Mouse (Mus musculus) intestine, embryonic 14.5 days (tissue): ENCODE results near the gene Psmd14. TPM values are rescaled to one million over a fixed set of nuclear protein-coding genes. Genes with fewer than 3 reads are reported as not detected.

ENCODE experiments used
- ATAC-seq: fragments of 200-750 bp; cut with Nextera tagmentation; replicated peaks from 2 replicates; pipeline ENCODE4 v1.8.0; 2017; ENCODE audit warnings: low read depth, moderate number of reproducible peaks, moderate TSS enrichment, moderate library complexity; ENCODE audit not compliant: low FRiP score, low TSS enrichment
- DNase-seq: peaks from one replicate; pipeline ENCODE4 v3.0.0-alpha.2; 2018; ENCODE audit warnings: low spot score
- H3K27ac ChIP-seq: fragments of 300-500 bp; sonication (generic); 2 replicates; pipeline ENCODE4 v1.5.1; 2014; ENCODE audit warnings: low read depth, mild to moderate bottlenecking, control low read depth
- H3K27me3 ChIP-seq: fragments of 300-500 bp; sonication (generic); replicated peaks from 2 replicates; pipeline ENCODE4 v1.6.1; 2014; ENCODE audit warnings: low read length, control low read depth; ENCODE audit not compliant: control insufficient read depth, insufficient read depth
- H3K36me3 ChIP-seq: fragments of 300-500 bp; sonication (generic); 2 replicates; pipeline ENCODE4 v1.6.1; 2014; ENCODE audit warnings: low read length, control low read depth; ENCODE audit not compliant: control insufficient read depth, insufficient read depth
- H3K4me1 ChIP-seq: fragments of 300-500 bp; sonication (generic); replicated peaks from 2 replicates; pipeline ENCODE4 v1.6.1; 2014; ENCODE audit warnings: low read length, control low read depth, mixed read lengths; ENCODE audit not compliant: control insufficient read depth, insufficient read depth
- H3K4me2 ChIP-seq: fragments of 300-500 bp; sonication (generic); 2 replicates; pipeline ENCODE4 v1.6.1; 2014; ENCODE audit warnings: low read length
- H3K4me3 ChIP-seq: fragments of 300-500 bp; sonication (generic); 2 replicates; pipeline ENCODE4 v1.5.1; 2014; ENCODE audit warnings: low read depth, low read length, control low read depth, mixed read lengths
- H3K9ac ChIP-seq: fragments of 300-500 bp; sonication (generic); 2 replicates; pipeline ENCODE4 v1.6.1; 2014; ENCODE audit warnings: mild to moderate bottlenecking, low read length
- H3K9me3 ChIP-seq: fragments of 300-500 bp; sonication (generic); 2 replicates; pipeline ENCODE4 v1.6.1; 2016; ENCODE audit warnings: low read length, control low read depth; ENCODE audit not compliant: control insufficient read depth
- WGBS: fragments of 180-500 bp; shearing (Covaris S2); extraction: QIAGEN DNeasy Blood & Tissue Kit; methylation state at CpG from one replicate; pipeline ENCODE4 v1.1.7; 2014; 5-methylcytosine and 5-hydroxymethylcytosine counted together
- polyA plus RNA-seq: library from polyadenylated mRNA; unstranded; fragments of >200 nt; fragmentation: Nextera tagmentation; extraction: Ambion mirVana; gene quantifications from 2 replicates; pipeline ENCODE4 v1.2.1, GENCODE M21; 2014

The Psmd14 gene
- polyA plus RNA-seq, 1 experiment from 2014 or later = 193 TPM

DNA sequence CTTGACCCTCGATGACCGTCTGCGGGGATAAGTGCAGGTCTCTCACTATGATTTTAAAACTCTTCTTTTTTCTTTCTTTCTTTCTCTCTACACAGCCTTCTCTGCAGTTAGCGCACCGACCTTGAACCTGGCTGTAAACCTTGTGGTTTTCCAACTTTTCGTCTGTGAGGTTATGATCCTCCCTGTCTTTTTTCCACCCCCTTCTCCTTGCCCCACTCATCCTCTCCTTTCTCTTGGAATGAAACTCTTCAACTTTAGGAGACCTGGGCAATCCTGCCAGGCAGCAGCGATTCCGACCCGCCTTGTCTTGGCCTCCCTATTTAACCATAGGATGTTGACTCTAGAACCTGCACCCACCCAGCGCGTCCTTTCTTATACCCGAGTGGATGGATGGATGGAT lies 101.0 kb downstream of the Psmd14 start:
- H3K27ac ChIP-seq = no peak overlapping the region
- WGBS = 5% methylated on average over 12 of the region's 12 CpGs
- peaks cover 93% of the 10 kb centered on the region for H3K27me3 ChIP-seq
- no peak overlapping the region for H3K9ac ChIP-seq
- H3K36me3 ChIP-seq = no peaks in the 10 kb centered on the region
- peak overlapping the region; percentile 87 for H3K4me2 ChIP-seq
- ATAC-seq = no peak
- DNase-seq = no peak
- 0 out of 2 replicates have a peak, but pooled peaks cover 7% of the 10 kb centered on the region for H3K4me1 ChIP-seq
- no peaks in the 10 kb centered on the region for H3K9me3 ChIP-seq
- peak overlapping the region; percentile 49 for H3K4me3 ChIP-seq

DNA sequence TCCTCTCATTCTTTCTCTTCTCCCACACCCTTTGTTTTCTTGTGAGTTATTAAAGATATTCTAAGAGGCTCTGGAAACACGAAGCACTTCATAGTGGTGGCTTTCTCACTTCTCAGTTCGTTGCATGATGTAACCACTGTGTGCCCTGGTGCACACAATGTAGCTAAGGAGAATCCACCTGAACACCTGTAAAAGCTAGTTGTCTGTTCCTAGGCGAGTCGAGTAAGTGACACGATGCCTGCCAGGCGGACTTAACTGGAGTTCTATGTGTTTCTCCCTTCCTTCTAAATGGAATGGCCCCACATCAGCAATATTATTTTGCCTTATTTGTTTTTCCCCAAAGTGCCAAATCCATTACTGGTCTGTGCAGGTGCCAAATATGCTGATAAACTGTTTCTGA lies 101.6 kb downstream of the Psmd14 start:
- Histone ChIP-seq H3K4me1 (0 out of 2 replicates have a peak, but pooled peaks cover 7% of the 10 kb centered on the region), H3K9me3 (no peaks in the 10 kb centered on the region), H3K27me3 (peaks cover 90% of the 10 kb centered on the region), H3K4me3 (no peak overlapping the region), H3K9ac (no peak overlapping the region), H3K27ac (no peak overlapping the region), H3K4me2 (no peak overlapping the region), H3K36me3 (no peaks in the 10 kb centered on the region)
- DNase-seq = peak; percentile 70
- ATAC-seq = no peak
- WGBS = 7% methylated on average over 6 of the region's 6 CpGs

DNA sequence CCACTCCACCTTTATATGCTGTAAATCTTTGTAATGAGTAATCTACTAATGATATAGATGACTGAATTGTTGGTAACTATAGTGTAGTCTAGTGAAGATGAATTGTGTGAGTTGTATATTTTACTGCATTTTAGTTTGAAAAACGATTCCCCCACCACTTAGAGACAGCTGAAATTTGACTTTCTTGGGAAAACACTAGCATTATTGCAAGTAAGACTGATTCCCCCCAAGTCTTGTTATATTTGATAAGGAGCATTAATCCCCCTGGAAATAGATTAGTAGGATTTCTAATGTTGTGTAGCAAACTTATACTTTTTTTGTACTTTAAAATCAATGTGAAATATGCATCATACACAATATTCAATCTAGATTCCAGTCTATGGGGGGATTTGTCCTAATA lies 102.0 kb downstream of the Psmd14 start:
- no peak overlapping the region for H3K27ac ChIP-seq
- 17% methylated on average over 1 of the region's 1 CpGs for WGBS
- ATAC-seq (no peak), DNase-seq (no peak)
- no peaks in the 10 kb centered on the region for H3K9me3 ChIP-seq
- H3K27me3 ChIP-seq = peaks cover 85% of the 10 kb centered on the region
- no peak overlapping the region for H3K4me2 ChIP-seq
- H3K4me3 ChIP-seq = no peak overlapping the region
- H3K4me1 ChIP-seq = 0 out of 2 replicates have a peak, but pooled peaks cover 7% of the 10 kb centered on the region
- no peaks in the 10 kb centered on the region for H3K36me3 ChIP-seq
- no peak overlapping the region for H3K9ac ChIP-seq

DNA sequence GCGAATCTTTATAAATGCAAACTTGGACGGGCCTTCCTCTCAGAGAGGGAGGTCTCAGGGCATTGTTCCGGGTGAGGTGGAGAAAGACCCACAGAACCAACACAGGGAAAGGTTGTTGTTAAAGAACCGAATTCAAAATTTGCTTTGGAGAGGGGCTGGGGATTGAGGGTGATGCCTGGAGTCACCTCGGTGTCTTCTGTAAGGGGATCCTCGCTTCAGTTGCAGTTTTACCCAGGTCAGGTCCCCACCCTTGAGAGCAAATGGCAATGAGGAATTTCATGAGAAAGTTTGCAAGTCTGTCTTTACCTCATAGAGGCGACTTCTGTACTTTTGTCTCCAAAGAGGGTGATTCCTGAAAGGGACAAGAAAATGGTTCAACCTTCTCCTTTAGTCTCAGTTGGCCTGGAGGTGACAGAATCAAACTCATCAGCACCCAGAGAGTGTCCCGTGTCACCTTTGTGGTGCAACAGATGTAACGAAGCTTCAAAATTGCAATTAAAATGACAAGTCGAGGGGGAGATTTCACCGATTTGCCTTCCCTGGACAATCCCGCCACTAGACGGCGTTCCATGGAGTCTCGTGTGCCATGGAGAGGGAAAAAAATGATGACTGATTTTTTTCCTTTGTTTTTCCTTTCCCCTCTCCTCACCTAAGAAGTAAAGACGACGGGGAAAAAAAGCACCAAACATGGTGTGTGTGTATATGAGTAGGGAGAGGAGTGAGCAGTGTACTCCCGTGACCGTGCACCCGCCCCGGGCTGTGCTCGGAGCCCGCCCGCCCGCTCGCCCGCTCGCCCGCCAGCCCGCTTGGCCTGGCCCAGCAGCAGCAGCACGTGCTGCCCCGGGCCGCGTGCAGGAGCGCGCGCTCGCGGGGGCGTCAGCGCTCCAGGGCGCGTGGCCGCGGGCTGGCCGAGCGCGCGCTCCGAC lies 103.3 kb downstream of the Psmd14 start:
- peak overlapping the region; percentile 36 for H3K4me3 ChIP-seq
- H3K4me1 ChIP-seq = 0 out of 2 replicates have a peak, but pooled peaks cover 7% of the 10 kb centered on the region
- H3K9me3 ChIP-seq = no peaks in the 10 kb centered on the region
- peaks cover 83% of the 10 kb centered on the region for H3K27me3 ChIP-seq
- no peaks in the 10 kb centered on the region for H3K36me3 ChIP-seq
- H3K4me2 ChIP-seq = peak overlapping the region; percentile 68
- 2% methylated on average over 43 of the region's 50 CpGs for WGBS
- H3K27ac ChIP-seq = no peak overlapping the region
- peak overlapping the region; percentile 34 for H3K9ac ChIP-seq
- ATAC-seq = peak; percentile 73
- peak; percentile 76 for DNase-seq

DNA sequence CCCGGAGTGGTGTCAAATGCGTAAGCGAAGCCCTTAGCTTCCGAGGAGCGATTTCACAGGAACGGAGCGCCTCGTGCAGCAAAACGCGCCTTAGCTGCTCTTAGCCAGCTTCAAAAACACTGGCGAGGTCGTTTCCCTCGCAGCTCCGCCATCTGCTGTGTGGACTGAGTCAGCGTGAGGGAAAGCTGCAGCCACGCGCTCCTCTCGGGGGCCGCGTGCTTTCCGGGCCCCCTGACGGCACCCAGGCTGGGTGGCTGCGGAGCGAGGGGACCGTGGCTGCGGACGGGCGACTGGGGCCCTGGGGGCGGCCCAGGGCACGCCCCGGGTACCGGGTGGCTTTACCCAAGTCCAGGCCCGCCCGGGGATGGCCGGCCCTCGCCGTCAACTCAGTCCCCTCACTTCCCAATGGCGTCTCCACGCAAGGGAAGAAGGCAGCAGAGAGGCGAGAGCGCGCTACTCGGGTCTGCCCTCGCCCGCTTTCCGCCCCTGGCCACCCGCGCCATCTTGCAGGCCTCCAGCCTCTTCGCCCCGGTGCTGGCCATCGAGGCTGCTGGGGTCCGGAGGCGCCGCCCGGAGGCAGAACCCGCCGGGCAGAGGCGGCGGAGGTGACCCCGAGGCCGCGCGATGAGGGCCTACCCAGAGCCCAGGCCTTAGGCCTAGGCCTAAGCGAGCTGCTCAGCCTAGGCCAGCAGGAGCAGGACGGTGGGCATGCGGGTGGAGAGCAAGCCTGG lies 104.3 kb downstream of the Psmd14 start:
- Histone ChIP-seq H3K27ac (no peak overlapping the region), H3K4me2 (peak overlapping the region; percentile 68), H3K27me3 (peaks cover 79% of the 10 kb centered on the region), H3K36me3 (no peaks in the 10 kb centered on the region), H3K9me3 (no peaks in the 10 kb centered on the region), H3K4me1 (0 out of 2 replicates have a peak, but pooled peaks cover 7% of the 10 kb centered on the region), H3K9ac (peak overlapping the region; percentile 34), H3K4me3 (peak overlapping the region; percentile 36)
- ATAC-seq = peak; percentile 53
- 7% methylated on average over 59 of the region's 66 CpGs for WGBS
- peak; percentile 83 for DNase-seq

DNA sequence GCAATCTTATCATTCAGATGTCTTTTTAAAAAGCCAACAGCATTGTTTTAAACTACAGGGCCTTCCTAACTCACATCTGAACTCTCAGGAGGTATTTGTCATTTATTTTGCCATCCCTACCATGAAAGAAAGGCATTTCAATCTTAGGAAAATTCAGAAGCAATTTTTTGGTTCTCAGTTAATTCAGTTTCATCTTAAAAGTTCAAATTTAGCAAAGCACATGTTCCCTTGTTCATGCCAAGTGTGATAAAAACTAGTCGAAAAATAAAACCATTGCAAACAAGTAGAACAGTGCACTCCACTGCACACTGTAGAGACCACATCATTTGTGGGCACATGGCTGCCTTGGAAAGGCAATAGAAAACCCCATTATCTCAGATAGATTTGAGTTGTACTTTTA lies 106.7 kb downstream of the Psmd14 start:
- H3K36me3 ChIP-seq = no peaks in the 10 kb centered on the region
- H3K4me1 ChIP-seq = 0 out of 2 replicates have a peak, but pooled peaks cover 4% of the 10 kb centered on the region
- no peak overlapping the region for H3K9ac ChIP-seq
- H3K9me3 ChIP-seq = no peaks in the 10 kb centered on the region
- ATAC-seq = no peak
- 83% methylated on average over 1 of the region's 1 CpGs for WGBS
- no peak overlapping the region for H3K4me2 ChIP-seq
- no peak for DNase-seq
- no peak overlapping the region for H3K27ac ChIP-seq
- no peak overlapping the region for H3K4me3 ChIP-seq
- H3K27me3 ChIP-seq = peaks cover 58% of the 10 kb centered on the region

DNA sequence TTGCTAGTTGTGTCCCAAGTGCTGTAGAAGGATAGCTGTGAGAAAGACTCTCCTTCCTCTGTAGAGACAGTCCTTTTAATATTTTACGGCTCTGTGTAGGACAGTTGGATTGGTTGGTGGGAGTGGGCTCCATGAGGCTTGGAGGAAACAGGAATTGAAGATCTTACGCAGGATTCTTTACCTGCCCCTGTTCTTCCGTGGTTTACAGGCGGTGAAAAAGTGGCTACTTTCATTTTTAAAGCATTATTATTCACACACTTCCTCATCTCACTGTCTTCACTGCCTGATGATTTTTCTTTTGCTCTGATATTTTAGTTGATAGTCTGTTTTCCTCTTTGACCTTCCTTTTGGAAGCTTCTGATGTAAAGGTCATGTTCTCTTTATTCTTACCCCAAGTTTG lies 108.7 kb downstream of the Psmd14 start:
- Histone ChIP-seq H3K4me1 (0 out of 2 replicates have a peak, but pooled peaks cover 4% of the 10 kb centered on the region), H3K9ac (no peak overlapping the region), H3K36me3 (no peaks in the 10 kb centered on the region), H3K27ac (no peak overlapping the region), H3K27me3 (peaks cover 41% of the 10 kb centered on the region), H3K4me2 (no peak overlapping the region), H3K4me3 (no peak overlapping the region), H3K9me3 (no peaks in the 10 kb centered on the region)
- no peak for ATAC-seq
- 80% methylated on average over 4 of the region's 4 CpGs for WGBS
- DNase-seq = no peak

DNA sequence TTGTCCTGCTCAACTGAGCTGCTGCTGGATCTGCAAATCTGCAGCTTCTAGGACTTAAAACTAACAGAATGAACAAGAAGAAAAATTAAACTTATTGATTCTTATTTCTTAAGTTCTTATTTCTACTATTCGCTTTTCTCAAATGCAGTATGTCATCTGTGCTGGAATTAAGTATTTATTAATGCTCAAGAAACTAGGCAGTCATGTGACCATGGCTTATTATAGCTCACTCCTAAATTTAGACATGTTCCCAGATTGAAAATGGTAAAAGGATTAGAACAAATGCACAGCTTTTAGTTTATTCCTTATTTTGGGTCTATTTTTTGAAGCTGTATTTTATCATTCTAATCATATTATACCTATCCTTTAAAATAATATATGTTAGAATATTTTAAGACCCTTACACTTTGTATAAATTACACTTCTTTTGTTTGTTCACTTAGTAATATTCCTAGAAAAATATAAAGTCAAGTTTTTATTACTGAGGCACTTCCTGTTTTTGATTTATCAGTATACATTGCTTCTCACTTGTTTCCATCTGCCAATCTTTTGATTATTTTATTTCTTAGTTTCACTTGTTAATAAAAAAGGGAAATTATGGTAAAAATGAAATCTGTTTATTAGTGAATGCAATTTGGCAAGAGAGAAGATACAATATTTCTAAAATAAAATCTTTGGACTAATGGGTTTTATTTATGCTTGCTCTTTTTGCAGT lies 112.1 kb downstream of the Psmd14 start:
- 87% methylated on average over 1 of the region's 1 CpGs for WGBS

More for the DNA sequence above, 112.1 kb downstream of the Psmd14 start:
- no peaks in the 10 kb centered on the region for H3K9me3 ChIP-seq
- no peak overlapping the region for H3K27ac ChIP-seq
- no peak overlapping the region for H3K4me2 ChIP-seq
- H3K4me3 ChIP-seq = no peak overlapping the region
- peaks cover 19% of the 10 kb centered on the region for H3K27me3 ChIP-seq
- no peak overlapping the region for H3K9ac ChIP-seq
- no peaks in the 10 kb centered on the region for H3K4me1 ChIP-seq
- ATAC-seq = no peak
- H3K36me3 ChIP-seq = no peaks in the 10 kb centered on the region
- no peak for DNase-seq
